Mouse (Mus musculus) G1E (cell line): ENCODE measurements at regions not wholly inside any gene's neighbourhood (a gene's known extent, or its start where the extent isn't known, plus 50 kb on each side); places are given as distances from the start of the nearest gene placed in this dataset.
A peak's percentile ranks its signal among the peaks of the same experiment; 100 is the strongest.

Experiments
- CTCF ChIP-seq: IDR thresholded peaks from 2 replicates; pipeline ENCODE4 v1.5.1; 2012; ENCODE audit warnings: low read depth, low read length, inconsistent platforms, mixed read lengths
- GATA1 ChIP-seq: IDR thresholded peaks from 2 replicates; pipeline ENCODE4 v1.6.1; 2012; ENCODE audit warnings: borderline replicate concordance, low read length, inconsistent platforms, mixed read lengths
- GATA2 ChIP-seq: IDR thresholded peaks from 2 replicates; pipeline ENCODE4 v1.6.1; 2012; ENCODE audit warnings: low read depth, low read length, inconsistent platforms, borderline replicate concordance
- TAL1 ChIP-seq: conservative IDR thresholded peaks from 2 replicates; pipeline ENCODE4 v1.6.1; 2012; ENCODE audit warnings: low read depth, low read length, inconsistent platforms, mixed read lengths

- TF ChIP-seq CTCF: peak; percentile 46; the same call in 1 of the 2 replicates
- TF ChIP-seq TAL1: no peak
- no peak for TF ChIP-seq GATA1
- no peak for TF ChIP-seq GATA2
Measured at GRCm38 (mm10) chr16:18696074-18696819, 66.5 kb upstream of the Sept5 start.
